Mouse (Mus musculus): ENCODE measurements around the gene Ppp1r35.

Gene Ppp1r35

GRCm38 (mm10) chr5:137826421-137826820 is 47.8 kb downstream of the Ppp1r35 start:
- DNase-seq (ENCODE audit: low spot score): no peak

- no peak for DNase-seq (ENCODE audit: low spot score)
Observed at GRCm38 (mm10) chr5:137828694-137829093, 50.0 kb downstream of the Ppp1r35 start.

All from retina, embryonic 14.5 days (tissue).